Mouse (Mus musculus) liver, embryonic 14.5 days (tissue): ENCODE data around the gene Trim47. TPM values are rescaled to one million over a fixed set of nuclear protein-coding genes. Genes with fewer than 3 reads are reported as not detected.

Source experiments
- ATAC-seq: fragments of 200-750 bp; cut with Nextera tagmentation; 2 replicates; pipeline ENCODE4 v1.8.0; 2017; ENCODE audit warnings: moderate number of reproducible peaks, mild to moderate bottlenecking, moderate library complexity; ENCODE audit not compliant: insufficient read depth
- DNase-seq, 3 experiments: peaks; one replicate each; pipeline ENCODE4 v3.0.0-alpha.2; 2012 to 2013; ENCODE audit warnings: low read depth in 3 of 3, low spot score in 3 of 3
- H3K27ac ChIP-seq: fragments of 300-500 bp; sonication (generic); 2 replicates; pipeline ENCODE4 v1.5.1; 2014; ENCODE audit warnings: moderate library complexity, mild to moderate bottlenecking, control low read depth, inconsistent platforms
- H3K27me3 ChIP-seq: fragments of 300-500 bp; sonication (generic); 2 replicates; pipeline ENCODE4 v1.6.1; 2014; ENCODE audit warnings: mild to moderate bottlenecking, low read length, moderate library complexity; ENCODE audit not compliant: control insufficient read depth, insufficient read depth
- H3K36me3 ChIP-seq: fragments of 300-500 bp; sonication (generic); replicated peaks from 2 replicates; pipeline ENCODE4 v1.6.1; 2014; ENCODE audit warnings: low read depth; ENCODE audit not compliant: control insufficient read depth, insufficient read depth
- H3K4me1 ChIP-seq, 2 experiments: fragments of 200-500 bp in 1 of 2; fragments of 300-500 bp in 1 of 2; sonication (generic) in 1 of 2; replicated peaks; 2 replicates each; pipeline ENCODE4 v1.6.1; 2012 to 2014; ENCODE audit warnings: antibody characterized with exemption in 1 of 2, inconsistent platforms in 1 of 2, low read length in 1 of 2; ENCODE audit not compliant: control insufficient read depth in 2 of 2, insufficient read depth in 2 of 2
- H3K4me2 ChIP-seq: fragments of 300-500 bp; sonication (generic); 2 replicates; pipeline ENCODE4 v1.6.1; 2014; ENCODE audit warnings: low read depth, mild to moderate bottlenecking, control low read depth, moderate library complexity
- H3K4me3 ChIP-seq, 2 experiments: fragments of 200-500 bp in 1 of 2; fragments of 300-500 bp in 1 of 2; sonication (generic) in 1 of 2; 2 replicates each; pipeline ENCODE4 v1.5.1; 2012 to 2014; ENCODE audit warnings: low read depth in 2 of 2, low read length in 2 of 2, mild to moderate bottlenecking in 2 of 2, control low read depth in 1 of 2, inconsistent platforms in 1 of 2, moderate library complexity in 1 of 2; ENCODE audit not compliant: insufficient read depth in 1 of 2
- H3K9ac ChIP-seq: fragments of 300-500 bp; sonication (generic); replicated peaks from 2 replicates; pipeline ENCODE4 v1.6.1; 2014; ENCODE audit warnings: mild to moderate bottlenecking, control low read depth, moderate library complexity
- H3K9me3 ChIP-seq: fragments of 300-500 bp; sonication (generic); 2 replicates; pipeline ENCODE4 v1.6.1; 2016; ENCODE audit warnings: low read length, mixed read lengths; ENCODE audit not compliant: control insufficient read depth
- CTCF ChIP-seq: IDR thresholded peaks from 2 replicates; pipeline ENCODE4 v1.5.1; 2016; ENCODE audit warnings: antibody characterized with exemption, low read depth, control low read depth
- EP300 ChIP-seq: IDR thresholded peaks from 2 replicates; pipeline ENCODE4 v1.6.1; 2016; ENCODE audit warnings: antibody characterized with exemption, low read depth
- WGBS: fragments of 180-500 bp; shearing (Covaris S2); extraction: QIAGEN DNeasy Blood & Tissue Kit; methylation state at CpG from one replicate; pipeline ENCODE4 v1.1.7; 2014; ENCODE audit not compliant: insufficient replicate concordance; 5-methylcytosine and 5-hydroxymethylcytosine counted together
- polyA plus RNA-seq, 2 experiments: library from polyadenylated mRNA; depleted of rRNA in 1 of 2; stranded (reverse) in 1 of 2; unstranded in 1 of 2; fragments of >200 nt; fragmentation: Nextera tagmentation in 1 of 2; extraction: Ambion mirVana in 1 of 2; gene quantifications; 2 replicates each; pipeline versions ENCODE4 v1.2.1 to v1.2.3; 2012 to 2014

Trim47 gene
- polyA plus RNA-seq, 2 experiments, result 1.8 to 2.2 TPM

DNA sequence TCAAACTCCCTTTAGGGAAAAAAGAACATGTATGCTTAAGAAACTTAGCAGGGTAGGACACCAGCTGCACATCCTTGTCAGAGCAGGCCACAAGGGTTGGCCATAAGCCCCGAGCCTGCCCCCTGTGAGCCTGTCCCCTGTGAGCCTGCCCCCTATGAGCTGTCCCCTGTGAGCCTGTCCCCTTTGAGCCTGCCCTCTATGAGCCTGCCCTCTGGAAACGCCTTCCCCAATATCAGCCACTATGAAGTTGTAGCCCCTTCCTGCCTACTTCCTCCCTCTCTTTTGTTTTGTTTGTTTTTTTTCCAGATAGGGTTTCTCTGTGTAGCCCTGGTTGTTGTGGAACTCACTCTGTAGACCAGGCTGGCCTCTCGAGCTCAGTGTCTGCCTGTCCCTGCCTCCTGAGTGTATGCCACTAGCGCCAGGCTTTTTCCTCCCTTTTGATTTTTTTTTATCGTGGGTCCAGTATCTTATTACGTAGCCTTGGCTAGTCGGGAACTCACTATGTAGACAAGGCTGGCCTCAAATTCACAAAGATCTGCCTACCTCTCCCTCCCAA, 52.5 kb downstream of the Trim47 start:
- no peak for ATAC-seq
- WGBS, result 44% methylated on average over 7 of the region's 7 CpGs
- no peaks in the 10 kb centered on the region for H3K27me3 ChIP-seq

DNA sequence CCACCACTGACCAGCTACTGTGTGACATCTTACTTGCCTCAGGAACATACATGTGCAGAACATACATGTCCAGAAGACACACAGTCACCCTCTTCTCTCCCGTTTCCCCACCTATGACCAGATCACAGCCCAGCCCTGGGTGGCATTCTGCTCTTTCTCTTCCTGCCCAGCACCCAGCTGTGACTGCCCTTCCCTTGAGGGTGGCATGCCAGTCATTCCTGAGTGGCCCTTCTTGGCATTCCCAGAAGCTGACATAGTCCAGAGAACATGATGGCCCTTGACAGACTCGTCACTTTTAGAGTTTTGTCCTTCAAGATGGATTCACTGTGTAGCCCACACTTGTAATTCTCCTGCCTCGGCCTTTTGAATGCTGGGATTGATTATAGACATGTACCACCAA, 54.4 kb downstream of the Trim47 start:
- Histone ChIP-seq H3K4me2 (no peak overlapping the region), H3K27me3 (no peaks in the 10 kb centered on the region), H3K27ac (no peak overlapping the region), H3K9me3 (no peaks in the 10 kb centered on the region), H3K4me3 (no peak overlapping the region), H3K4me1 (peaks cover 13 to 15% of the 10 kb centered on the region in 2 experiments), H3K9ac (no peak overlapping the region), H3K36me3 (peaks cover 2% of the 10 kb centered on the region; the same call in 1 of the 2 replicates)
- TF ChIP-seq CTCF, result no peak
- TF ChIP-seq EP300, result no peak
- DNase-seq, result no peak
- no peak for ATAC-seq
- 73% methylated on average over 3 of the region's 3 CpGs for WGBS

More for the DNA sequence above, 52.5 kb downstream of the Trim47 start:
- H3K4me1 ChIP-seq, result peaks cover 27 to 31% of the 10 kb centered on the region in 2 experiments
- no peaks in the 10 kb centered on the region for H3K9me3 ChIP-seq
- DNase-seq, result no peak
- no peak overlapping the region for H3K4me3 ChIP-seq
- peaks cover 10% of the 10 kb centered on the region for H3K36me3 ChIP-seq
- no peak overlapping the region for H3K27ac ChIP-seq
- no peak for TF ChIP-seq CTCF
- TF ChIP-seq EP300, result no peak
- H3K9ac ChIP-seq, result no peak overlapping the region
- H3K4me2 ChIP-seq, result no peak overlapping the region

DNA sequence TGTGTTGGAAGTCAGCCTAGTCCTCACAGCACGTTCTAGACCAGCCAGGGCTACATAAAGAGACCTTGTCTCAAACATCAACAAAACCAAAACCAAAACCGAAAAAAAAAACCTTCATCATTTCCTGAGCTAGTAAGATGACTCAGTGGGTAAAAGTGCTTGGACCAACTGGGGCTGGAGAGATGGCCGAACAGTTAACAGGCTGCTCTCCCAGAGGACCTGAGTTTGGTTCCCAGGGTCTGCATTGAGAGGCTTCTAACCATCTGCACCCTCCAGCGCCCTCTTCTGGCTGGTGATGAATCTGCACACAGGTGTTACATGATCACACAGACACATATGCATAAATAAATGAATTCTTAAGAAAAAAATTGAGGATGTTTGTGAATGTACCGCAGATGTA, 55.5 kb downstream of the Trim47 start:
- no peak for TF ChIP-seq EP300
- TF ChIP-seq CTCF, result peak; percentile 75
- DNase-seq, result no peak
- Histone ChIP-seq H3K4me1 (peaks cover 10 to 12% of the 10 kb centered on the region in 2 experiments), H3K4me2 (no peak overlapping the region), H3K27ac (no peak overlapping the region), H3K9ac (no peak overlapping the region), H3K4me3 (no peak overlapping the region), H3K36me3 (peaks cover 2% of the 10 kb centered on the region; the same call in 1 of the 2 replicates), H3K9me3 (no peaks in the 10 kb centered on the region), H3K27me3 (no peaks in the 10 kb centered on the region)
- WGBS, result 38% methylated on average over 5 of the region's 5 CpGs
- ATAC-seq, result no peak

DNA sequence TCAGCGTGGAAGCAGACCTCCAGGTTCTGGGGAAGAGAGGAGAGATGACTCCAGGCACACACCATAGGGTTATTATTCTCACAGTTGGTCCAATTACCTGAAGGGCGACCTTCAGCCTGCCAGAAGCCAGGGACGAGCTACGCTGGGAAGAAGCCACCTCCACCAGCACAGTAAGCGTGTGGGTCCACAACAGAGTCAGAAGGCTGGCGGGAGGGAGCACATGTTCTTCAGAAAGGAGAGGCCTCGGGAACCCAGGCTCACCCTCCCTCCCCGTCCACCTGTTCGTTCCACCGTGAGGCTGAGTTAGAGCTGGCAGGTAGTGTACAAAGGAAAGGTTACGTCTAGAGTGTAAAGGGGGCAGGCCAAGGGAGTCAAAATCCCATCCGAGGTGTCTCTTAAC, 61.7 kb downstream of the Trim47 start:
- ATAC-seq, result no peak
- H3K4me1 ChIP-seq, result no peaks in the 10 kb centered on the region
- WGBS, result 85% methylated on average over 12 of the region's 12 CpGs

DNA sequence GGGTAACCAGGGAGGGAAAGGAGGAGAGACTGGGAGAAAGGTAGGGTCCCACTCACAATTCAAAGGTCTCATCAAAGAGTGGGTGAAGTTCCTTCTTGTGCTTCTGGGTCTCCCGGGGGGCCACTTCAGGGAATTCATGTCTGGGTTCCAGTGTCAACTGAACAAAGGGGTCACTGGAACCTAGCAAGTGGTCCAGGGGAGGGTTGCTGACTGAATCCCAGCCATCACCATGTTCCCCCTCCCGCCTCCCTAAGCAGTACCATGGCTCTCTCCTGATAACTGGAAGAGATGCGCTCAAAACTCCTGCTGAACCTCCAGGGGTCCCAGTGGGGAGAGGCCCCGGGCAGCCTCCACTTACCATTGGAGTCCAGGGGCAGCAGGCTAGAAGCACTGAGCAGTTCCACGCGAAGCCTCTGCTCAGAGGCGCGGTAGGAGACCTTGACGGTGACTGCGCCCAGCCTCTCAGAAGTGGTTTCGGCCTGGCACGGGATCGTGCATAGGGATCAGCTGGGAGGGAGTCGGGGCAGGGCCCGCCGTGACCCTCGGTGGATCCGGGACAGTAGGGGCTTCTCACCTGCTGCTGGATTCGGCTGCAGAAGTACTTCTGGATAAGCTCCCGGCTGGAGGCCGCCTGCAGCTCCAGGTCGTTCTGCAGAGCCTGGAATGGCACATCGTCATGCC, 62.7 kb downstream of the Trim47 start:
- H3K4me2 ChIP-seq, result no peak overlapping the region
- no peak for DNase-seq
- no peaks in the 10 kb centered on the region for H3K9me3 ChIP-seq
- peaks cover 8% of the 10 kb centered on the region for H3K36me3 ChIP-seq
- 76% methylated on average over 23 of the region's 23 CpGs for WGBS
- no peak overlapping the region for H3K9ac ChIP-seq
- TF ChIP-seq CTCF (no peak), EP300 (no peak)
- H3K27me3 ChIP-seq, result no peaks in the 10 kb centered on the region
- no peak for ATAC-seq
- H3K27ac ChIP-seq, result no peak overlapping the region
- H3K4me3 ChIP-seq, result no peak overlapping the region
- H3K4me1 ChIP-seq, result no peaks in the 10 kb centered on the region

More for the DNA sequence above, 61.7 kb downstream of the Trim47 start:
- no peaks in the 10 kb centered on the region for H3K9me3 ChIP-seq
- H3K4me3 ChIP-seq, result no peak overlapping the region
- no peak overlapping the region for H3K27ac ChIP-seq
- no peak overlapping the region for H3K9ac ChIP-seq
- peaks cover 8% of the 10 kb centered on the region for H3K36me3 ChIP-seq
- H3K4me2 ChIP-seq, result no peak overlapping the region
- DNase-seq, result no peak
- TF ChIP-seq CTCF (no peak), EP300 (no peak)
- H3K27me3 ChIP-seq, result no peaks in the 10 kb centered on the region
